In the genomic region with DNA sequence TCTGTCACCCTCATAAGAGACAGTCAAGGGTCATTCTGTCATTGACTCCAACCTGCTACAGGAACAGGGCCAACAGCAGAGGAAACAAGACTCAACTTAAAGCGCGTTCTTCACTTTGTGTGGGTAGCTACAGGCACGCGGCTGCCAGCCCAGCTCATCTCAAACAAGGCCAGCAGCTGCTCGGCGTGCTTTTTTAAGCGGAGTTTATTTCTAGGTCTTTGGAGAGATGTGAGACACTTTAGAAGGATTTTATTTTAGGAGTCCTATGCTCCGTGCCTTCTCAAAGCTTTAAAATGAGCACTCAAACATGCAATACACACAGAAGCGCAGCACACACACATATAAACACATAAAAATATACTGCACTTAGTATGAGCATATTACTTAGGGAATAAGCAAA, we compare ENCODE assay signal across 11 mouse cellular contexts.
DNase-seq lines count a peak whose midpoint lies in the region; ATAC-seq lines count a peak whose summit lies in the region.
"Had no signal": no experiment of that assay in that cellular context is flagged by ENCODE, and none has a peak within 500 bp of the region (broad histone marks: within the 10 kb centered on the region; RNA-seq: fewer than 3 reads in every experiment).

No protein-coding gene starts in this region.

- ATAC-seq in monocyte, adult 5-6 weeks (replicated peaks; ENCODE audit: insufficient number of reproducible peaks, low FRiP score, low TSS enrichment, poor library complexity, severe bottlenecking) = no peak

- DNase-seq in gastrocnemius, adult 18-20 months (ENCODE audit: low spot score) = peak; percentile 16
- DNase-seq in gastrocnemius, postnatal 36 days = no peak
- peak; percentile 43 to 52 for DNase-seq in frontal cortex, postnatal 25 days (ENCODE audit: low spot score in 2 of 2)
- peak; percentile 80 to 91 for DNase-seq in left cerebral cortex, postnatal 14 days (ENCODE audit: low spot score in 2 of 2)
- DNase-seq in right cerebral cortex, postnatal 36 days (ENCODE audit: low spot score in 2 of 2) = peak; percentile 83 to 91
- DNase-seq in ovary, adult 18-20 months (ENCODE audit: low spot score) = no peak
- no peak for DNase-seq in spleen, adult 18-20 months
- DNase-seq: cerebellum, adult 18-20 months; kidney, adult 9 months; lung, adult 18-20 months had no signal

- intact Hi-C loops in gastrocnemius, postnatal 36 days (cut with DNase I) = no loop called here
- intact Hi-C loops in left cerebral cortex, postnatal 14 days (cut with DNase I) = loop anchor here (5.0 to 10.0 kb wide), 2 partner anchors 140 to 253 kb away; no protein-coding TSS in a partner anchor

Comparison
In these comparisons a context has a peak if more than half of its experiments do, and no peak if none do; other contexts are left out.
1. DNase-seq: peak in gastrocnemius, adult 18-20 months (single experiment), frontal cortex, postnatal 25 days (2 of 2), left cerebral cortex, postnatal 14 days (2 of 2) and right cerebral cortex, postnatal 36 days (2 of 2); none in gastrocnemius, postnatal 36 days (0 of 2), ovary, adult 18-20 months (single experiment) and spleen, adult 18-20 months (0 of 2).